In genomic region chr3:9629951-9630350, GRCm38 (mm10) we compare ENCODE assay signal across 9 mouse cellular contexts. TPM values are rescaled to one million over a fixed set of nuclear protein-coding genes. Genes with fewer than 3 reads are reported as not detected.
DNase-seq lines count a peak whose midpoint lies in the region; ATAC-seq lines count a peak whose summit lies in the region.
"Had no signal": no experiment of that assay in that cellular context is flagged by ENCODE, and none has a peak within 500 bp of the region (broad histone marks: within the 10 kb centered on the region; RNA-seq: fewer than 3 reads in every experiment).

No protein-coding gene starts in this region.

- no peaks in the 10 kb centered on the region for H3K9me3 ChIP-seq in forebrain, embryonic 15.5 days
- H3K9me3 ChIP-seq in hindbrain, embryonic 10.5 days = no peaks in the 10 kb centered on the region
- H3K9me3 ChIP-seq in lung, embryonic 16.5 days (ENCODE audit: control insufficient read depth, low read length) = no peaks in the 10 kb centered on the region

- peak; percentile 27 for DNase-seq in thymus, postnatal 0 days (ENCODE audit: low spot score)
- no peak for DNase-seq in thymus, adult 18-20 months
- peak; percentile 54 for DNase-seq in hindbrain, embryonic 10.5 days (ENCODE audit: low spot score)
- DNase-seq in layer of hippocampus, adult 8-10 months (ENCODE audit: low spot score in 2 of 2) = peak; percentile 43 to 51
- peak; percentile 58 for DNase-seq in retina, embryonic 14.5 days (ENCODE audit: low spot score)
- no peak for DNase-seq in spleen, adult 12 weeks (ENCODE audit: low spot score)

- no peak overlapping the region for H3K27ac ChIP-seq in forebrain, embryonic 15.5 days (replicated peaks)
- peak overlapping the region; percentile 82 for H3K27ac ChIP-seq in hindbrain, embryonic 10.5 days
- H3K27ac ChIP-seq in lung, embryonic 16.5 days (ENCODE audit: low read length) = no peak overlapping the region

- ATAC-seq in forebrain, embryonic 15.5 days (replicated peaks) = peak; percentile 51; the same call in 1 of the 2 replicates
- 0 out of 2 replicates have a peak, but pooled peaks have one; percentile 31 for ATAC-seq in lung, embryonic 16.5 days (ENCODE audit: low read depth)
- ATAC-seq: Patski had no signal

- no peaks in the 10 kb centered on the region for H3K36me3 ChIP-seq in forebrain, embryonic 15.5 days
- no peaks in the 10 kb centered on the region for H3K36me3 ChIP-seq in hindbrain, embryonic 10.5 days
- no peaks in the 10 kb centered on the region for H3K36me3 ChIP-seq in lung, embryonic 16.5 days (ENCODE audit: control insufficient read depth, insufficient read depth, low read length)

- H3K27me3 ChIP-seq in forebrain, embryonic 15.5 days = no peaks in the 10 kb centered on the region
- H3K27me3 ChIP-seq in hindbrain, embryonic 10.5 days (ENCODE audit: insufficient read depth, poor library complexity, severe bottlenecking) = no peaks in the 10 kb centered on the region; the same call in 1 of the 2 replicates
- H3K27me3 ChIP-seq in lung, embryonic 16.5 days (ENCODE audit: control insufficient read depth, insufficient read depth, low read depth, low read length) = no peaks in the 10 kb centered on the region
- H3K27me3 ChIP-seq: Patski had no signal

- H3K4me1 ChIP-seq in forebrain, embryonic 15.5 days = peaks cover 8% of the 10 kb centered on the region
- H3K4me1 ChIP-seq in hindbrain, embryonic 10.5 days (replicated peaks) = peaks cover 11% of the 10 kb centered on the region
- 0 out of 2 replicates have a peak, but pooled peaks cover 2% of the 10 kb centered on the region for H3K4me1 ChIP-seq in lung, embryonic 16.5 days (replicated peaks; ENCODE audit: control insufficient read depth, insufficient read depth, low read length)

- H3K4me3 ChIP-seq in forebrain, embryonic 15.5 days = peak overlapping the region; percentile 9; the same call in 1 of the 2 replicates
- peak overlapping the region; percentile 40 for H3K4me3 ChIP-seq in hindbrain, embryonic 10.5 days
- H3K4me3 ChIP-seq in lung, embryonic 16.5 days (ENCODE audit: low read length) = peak overlapping the region; percentile 23

- peak overlapping the region; percentile 42 for H3K4me2 ChIP-seq in forebrain, embryonic 15.5 days (replicated peaks)
- peak overlapping the region; percentile 53 for H3K4me2 ChIP-seq in lung, embryonic 16.5 days (ENCODE audit: low read depth, low read length)

- H3K9ac ChIP-seq in forebrain, embryonic 15.5 days (replicated peaks) = peak overlapping the region; percentile 23; the same call in 1 of the 2 replicates
- peak overlapping the region; percentile 32; the same call in 1 of the 2 replicates for H3K9ac ChIP-seq in lung, embryonic 16.5 days (ENCODE audit: low read length)

- WGBS in forebrain, embryonic 15.5 days = 6% methylated on average over 17 of the region's 17 CpGs
- WGBS in hindbrain, embryonic 10.5 days = 22% methylated on average over 17 of the region's 17 CpGs
- WGBS in lung, embryonic 16.5 days = 10% methylated on average over 17 of the region's 17 CpGs

RNA-seq across cellular contexts. Expression of gene Zfp704, which starts 20.1 kb away (rescaled TPM):
- polyA plus RNA-seq in thymus, postnatal 0 days (2015; fragmentation: Nextera tagmentation; extraction: Ambion mirVana) = 2.5 and 4.7 TPM in 2 replicates
- 16.1 and 17.9 TPM in 2 replicates for polyA plus RNA-seq in forebrain, embryonic 15.5 days (2015; fragmentation: Nextera tagmentation; extraction: Ambion mirVana)
- polyA plus RNA-seq in hindbrain, embryonic 10.5 days (2016; fragmentation: Nextera tagmentation; extraction: Ambion mirVana) = 4.2 and 6.6 TPM in 2 replicates
- total RNA-seq in layer of hippocampus, adult 8-10 months (2022) = 10 to 100 TPM; 25.7 to 32.4 (median 29.3) TPM
- 8.9 and 9.0 TPM in 2 replicates for polyA plus RNA-seq in lung, embryonic 16.5 days (2015; fragmentation: Nextera tagmentation; extraction: Ambion mirVana)

Comparison
In these comparisons a context has a peak if more than half of its experiments do, and no peak if none do; other contexts are left out.
1. DNase-seq: peak in thymus, postnatal 0 days (single experiment), hindbrain, embryonic 10.5 days (single experiment), layer of hippocampus, adult 8-10 months (2 of 2) and retina, embryonic 14.5 days (single experiment); none in thymus, adult 18-20 months (0 of 2) and spleen, adult 12 weeks (single experiment).
2. Peak in every context shown above with its lines, with median percentiles within 50 percentile points of each other: H3K4me3 ChIP-seq.